Mouse (Mus musculus) neural tube, embryonic 11.5 days (tissue): ENCODE measurements at regions not wholly inside any gene's neighbourhood (a gene's known extent, or its start where the extent isn't known, plus 50 kb on each side); places are given as distances from the start of the nearest gene placed in this dataset.
A peak's percentile ranks its signal among the peaks of the same experiment; 100 is the strongest.
"Not testable (repeated sequence)": the region's sequence is repeated elsewhere in the genome, so short reads cannot be mapped to it uniquely, and the experiment has no call there.

Experiments used
- ATAC-seq: fragments of 200-750 bp; cut with Nextera tagmentation; 2 replicates; pipeline ENCODE4 v1.8.0; 2017; ENCODE audit warnings: moderate number of reproducible peaks, mild to moderate bottlenecking, moderate TSS enrichment, moderate library complexity; ENCODE audit not compliant: insufficient read depth, low FRiP score, low TSS enrichment
- DNase-seq: peaks from one replicate; pipeline ENCODE4 v3.0.0-alpha.2; 2015; ENCODE audit warnings: low spot score
- H3K27ac ChIP-seq: fragments of 300-500 bp; sonication (generic); 2 replicates; pipeline ENCODE4 v1.5.1; 2014; ENCODE audit warnings: low read depth, mild to moderate bottlenecking, low read length
- H3K27me3 ChIP-seq: fragments of 300-500 bp; sonication (generic); 2 replicates; pipeline ENCODE4 v1.6.1; 2014; ENCODE audit warnings: mild to moderate bottlenecking, low read length, mixed read lengths; ENCODE audit not compliant: control insufficient read depth, insufficient read depth
- H3K36me3 ChIP-seq: fragments of 300-500 bp; sonication (generic); 2 replicates; pipeline ENCODE4 v1.6.1; 2014; ENCODE audit warnings: mild to moderate bottlenecking, low read length, moderate library complexity, mixed read lengths; ENCODE audit not compliant: control insufficient read depth, insufficient read depth
- H3K4me1 ChIP-seq: fragments of 300-500 bp; sonication (generic); 2 replicates; pipeline ENCODE4 v1.6.1; 2014; ENCODE audit warnings: low read length, mixed read lengths; ENCODE audit not compliant: control insufficient read depth, insufficient read depth
- H3K4me2 ChIP-seq: fragments of 300-500 bp; sonication (generic); 2 replicates; pipeline ENCODE4 v1.6.1; 2014; ENCODE audit warnings: low read depth, mild to moderate bottlenecking, moderate library complexity
- H3K4me3 ChIP-seq: fragments of 300-500 bp; sonication (generic); 2 replicates; pipeline ENCODE4 v1.5.1; 2014; ENCODE audit warnings: low read depth, low read length
- H3K9ac ChIP-seq: fragments of 300-500 bp; sonication (generic); 2 replicates; pipeline ENCODE4 v1.6.1; 2014; ENCODE audit warnings: mild to moderate bottlenecking, low read length
- H3K9me3 ChIP-seq: fragments of 300-500 bp; sonication (generic); 2 replicates; pipeline ENCODE4 v1.6.1; 2016; ENCODE audit warnings: low read length; ENCODE audit not compliant: control insufficient read depth
- WGBS: fragments of 180-500 bp; shearing (Covaris S2); extraction: QIAGEN DNeasy Blood & Tissue Kit; methylation state at CpG from one replicate; pipeline ENCODE4 v1.1.7; 2014; 5-methylcytosine and 5-hydroxymethylcytosine counted together

DNA sequence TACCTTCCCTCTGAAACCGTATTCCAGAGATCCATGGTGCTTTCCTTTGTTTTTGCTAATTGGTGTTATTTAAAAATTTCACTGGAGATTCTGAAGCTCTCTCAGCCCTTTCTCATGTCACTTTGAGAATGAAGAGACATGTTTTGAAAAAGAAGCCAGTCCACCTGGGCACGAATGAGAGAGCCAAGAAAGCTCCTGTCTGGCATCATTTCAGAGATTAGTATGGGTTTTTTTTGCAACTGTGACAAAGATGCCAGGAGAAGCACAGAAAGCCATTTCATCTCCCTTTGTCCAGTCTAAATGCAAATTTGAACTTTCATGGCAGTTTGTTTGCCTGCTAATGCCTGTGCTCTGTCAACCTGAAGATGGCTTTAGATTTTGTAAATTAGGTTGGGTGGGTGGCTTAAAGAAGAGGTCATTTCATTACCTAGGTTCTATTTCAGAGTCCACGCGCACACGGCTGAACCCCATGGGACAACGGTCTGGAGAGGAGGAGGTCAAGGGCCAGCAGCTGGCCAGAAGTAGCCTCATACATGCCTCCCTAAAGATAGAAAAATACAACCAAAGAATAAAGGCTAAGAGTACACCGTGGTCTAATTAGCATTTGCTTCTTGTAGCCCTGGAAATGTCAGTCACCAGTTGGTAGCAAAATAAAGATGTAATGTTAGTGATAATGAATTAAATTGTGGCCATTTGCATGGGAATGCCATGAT, 600.5 kb upstream of the Got2 start:
- H3K36me3 ChIP-seq, result no peaks in the 10 kb centered on the region
- no peak for ATAC-seq
- peaks cover 3% of the 10 kb centered on the region; the same call in 1 of the 2 replicates for H3K4me1 ChIP-seq
- no peaks in the 10 kb centered on the region for H3K27me3 ChIP-seq
- DNase-seq, result no peak
- H3K27ac ChIP-seq, result no peak overlapping the region
- H3K9me3 ChIP-seq, result no peaks in the 10 kb centered on the region
- H3K9ac ChIP-seq, result no peak overlapping the region
- no peak overlapping the region for H3K4me3 ChIP-seq
- no peak overlapping the region for H3K4me2 ChIP-seq
- 62% methylated on average over 7 of the region's 7 CpGs for WGBS

DNA sequence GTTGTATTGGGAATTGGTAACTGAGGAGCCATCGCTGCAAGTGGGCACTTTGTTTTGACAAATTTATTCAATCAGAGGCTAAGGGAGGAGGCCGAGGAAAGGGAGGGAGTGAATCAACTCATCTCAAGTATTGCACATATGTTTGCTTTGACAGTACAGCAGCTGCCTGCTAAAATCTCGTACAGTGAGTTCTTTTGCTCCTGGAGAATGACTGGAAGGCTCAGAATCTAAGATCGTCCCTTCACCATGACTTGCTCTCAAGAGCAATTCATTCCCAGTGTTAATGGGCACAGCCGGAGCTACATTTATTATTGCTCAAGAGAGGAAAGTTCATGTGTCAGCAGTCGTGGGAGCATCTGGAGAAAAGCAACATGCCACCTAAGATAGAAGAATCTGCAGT, 567.6 kb upstream of the Got2 start:
- no peaks in the 10 kb centered on the region for H3K36me3 ChIP-seq
- H3K9ac ChIP-seq, result no peak overlapping the region
- no peak overlapping the region for H3K4me2 ChIP-seq
- no peaks in the 10 kb centered on the region for H3K27me3 ChIP-seq
- ATAC-seq (no peak), DNase-seq (peak; percentile 10)
- H3K4me3 ChIP-seq, result no peak overlapping the region
- no peaks in the 10 kb centered on the region for H3K9me3 ChIP-seq
- H3K27ac ChIP-seq, result no peak overlapping the region
- 47% methylated on average over 6 of the region's 6 CpGs for WGBS
- H3K4me1 ChIP-seq, result no peaks in the 10 kb centered on the region

DNA sequence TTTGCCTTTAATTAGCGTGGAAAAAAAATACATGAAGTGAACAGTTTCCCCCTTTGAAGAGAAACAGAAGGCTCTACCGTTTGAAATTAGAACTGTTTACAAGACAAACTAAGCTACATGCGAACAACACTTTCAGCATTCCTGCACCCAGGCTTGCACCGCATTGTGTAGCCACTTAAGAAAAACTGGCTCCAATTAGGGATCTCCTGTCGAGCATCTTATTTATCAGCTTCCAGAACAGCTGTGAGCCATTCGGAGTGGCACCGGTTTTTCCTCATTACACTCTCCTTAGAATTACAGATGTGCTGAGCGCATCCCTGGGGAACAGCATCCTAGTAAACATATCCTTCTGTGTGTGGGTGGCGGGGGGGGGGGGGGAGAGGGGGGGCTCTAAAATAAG, 567.0 kb upstream of the Got2 start:
- DNase-seq (peak; percentile 13), ATAC-seq (no peak)
- no peaks in the 10 kb centered on the region for H3K9me3 ChIP-seq
- 30% methylated on average over 9 of the region's 9 CpGs for WGBS
- H3K4me3 ChIP-seq, result no peak overlapping the region
- H3K36me3 ChIP-seq, result no peaks in the 10 kb centered on the region
- no peak overlapping the region for H3K27ac ChIP-seq
- H3K4me1 ChIP-seq, result no peaks in the 10 kb centered on the region
- no peaks in the 10 kb centered on the region for H3K27me3 ChIP-seq
- H3K9ac ChIP-seq, result no peak overlapping the region
- H3K4me2 ChIP-seq, result no peak overlapping the region

DNA sequence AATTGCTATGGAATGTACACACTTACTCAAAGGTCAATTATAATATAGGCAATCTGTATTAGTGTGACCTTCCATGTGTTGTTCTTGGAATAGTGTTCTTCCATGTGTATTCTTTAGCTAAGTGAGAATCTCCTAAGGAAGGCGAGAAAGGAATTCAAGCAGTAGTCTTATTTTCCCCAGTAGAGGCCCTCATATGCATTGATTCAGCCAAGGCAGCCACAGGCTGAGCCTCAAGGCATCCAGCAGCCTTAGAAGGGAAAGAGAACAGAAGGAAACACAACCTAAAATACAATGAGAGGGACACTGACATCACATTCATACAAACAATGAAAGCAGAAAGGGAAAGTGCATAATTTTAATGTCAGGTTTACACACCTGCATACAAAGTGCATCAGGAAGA, 541.4 kb upstream of the Got2 start:
- Histone ChIP-seq H3K27ac (no peak overlapping the region), H3K9me3 (no peaks in the 10 kb centered on the region), H3K36me3 (no peaks in the 10 kb centered on the region), H3K4me2 (no peak overlapping the region), H3K4me3 (no peak overlapping the region), H3K27me3 (no peaks in the 10 kb centered on the region), H3K4me1 (no peaks in the 10 kb centered on the region), H3K9ac (no peak overlapping the region)
- DNase-seq, result no peak
- WGBS, result 50% methylated on average over 1 of the region's 1 CpGs
- no peak for ATAC-seq

DNA sequence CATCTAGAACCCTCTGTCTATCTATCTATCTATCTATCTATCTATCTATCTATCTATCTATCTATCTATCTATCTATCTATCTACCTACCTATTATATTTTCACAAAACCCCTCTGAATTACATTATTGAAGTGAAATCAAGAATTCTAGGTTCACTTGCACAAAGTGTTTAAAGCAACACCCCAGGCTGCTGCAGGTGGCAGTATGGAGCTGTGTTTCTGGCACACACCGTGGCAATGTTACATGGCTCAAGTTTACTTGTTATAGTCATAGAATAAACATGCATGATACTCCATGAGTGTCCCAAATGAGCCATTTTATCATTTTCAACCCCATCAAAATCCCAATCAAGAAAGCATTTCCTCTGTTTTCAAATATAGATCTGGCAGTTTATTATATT, 538.6 kb upstream of the Got2 start:
- H3K27ac ChIP-seq, result no peak overlapping the region
- no peak overlapping the region for H3K4me2 ChIP-seq
- 68% methylated on average over 1 of the region's 1 CpGs for WGBS
- no peaks in the 10 kb centered on the region for H3K9me3 ChIP-seq
- H3K9ac ChIP-seq, result no peak overlapping the region
- H3K27me3 ChIP-seq, result no peaks in the 10 kb centered on the region
- no peaks in the 10 kb centered on the region for H3K4me1 ChIP-seq
- no peak overlapping the region for H3K4me3 ChIP-seq
- DNase-seq, result peak; percentile 13
- no peaks in the 10 kb centered on the region for H3K36me3 ChIP-seq
- no peak for ATAC-seq

DNA sequence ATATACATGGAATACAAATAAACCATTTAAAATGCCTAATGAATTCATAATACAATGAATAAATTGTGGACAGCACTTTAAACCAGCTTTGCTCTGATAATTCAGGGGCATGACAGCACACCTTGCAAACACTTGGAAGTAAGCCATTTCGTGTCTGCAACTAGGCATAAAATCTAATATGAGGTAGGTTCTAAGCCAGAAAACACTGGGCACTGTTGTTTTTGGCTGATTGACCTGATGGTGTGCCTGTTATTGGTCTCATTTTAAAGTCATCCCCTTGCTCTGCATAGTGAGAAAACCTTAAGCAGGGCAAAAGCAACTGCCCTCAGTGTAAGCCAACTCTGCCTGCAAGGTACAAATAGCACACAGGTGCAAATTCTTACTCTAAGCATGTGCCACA, 521.3 kb upstream of the Got2 start:
- no peaks in the 10 kb centered on the region for H3K4me1 ChIP-seq
- 76% methylated on average over 1 of the region's 1 CpGs for WGBS
- no peak for ATAC-seq
- no peak overlapping the region for H3K4me2 ChIP-seq
- H3K27me3 ChIP-seq, result no peaks in the 10 kb centered on the region
- no peak overlapping the region for H3K9ac ChIP-seq
- no peaks in the 10 kb centered on the region for H3K9me3 ChIP-seq
- no peak for DNase-seq
- H3K27ac ChIP-seq, result no peak overlapping the region
- H3K4me3 ChIP-seq, result no peak overlapping the region
- no peaks in the 10 kb centered on the region for H3K36me3 ChIP-seq

DNA sequence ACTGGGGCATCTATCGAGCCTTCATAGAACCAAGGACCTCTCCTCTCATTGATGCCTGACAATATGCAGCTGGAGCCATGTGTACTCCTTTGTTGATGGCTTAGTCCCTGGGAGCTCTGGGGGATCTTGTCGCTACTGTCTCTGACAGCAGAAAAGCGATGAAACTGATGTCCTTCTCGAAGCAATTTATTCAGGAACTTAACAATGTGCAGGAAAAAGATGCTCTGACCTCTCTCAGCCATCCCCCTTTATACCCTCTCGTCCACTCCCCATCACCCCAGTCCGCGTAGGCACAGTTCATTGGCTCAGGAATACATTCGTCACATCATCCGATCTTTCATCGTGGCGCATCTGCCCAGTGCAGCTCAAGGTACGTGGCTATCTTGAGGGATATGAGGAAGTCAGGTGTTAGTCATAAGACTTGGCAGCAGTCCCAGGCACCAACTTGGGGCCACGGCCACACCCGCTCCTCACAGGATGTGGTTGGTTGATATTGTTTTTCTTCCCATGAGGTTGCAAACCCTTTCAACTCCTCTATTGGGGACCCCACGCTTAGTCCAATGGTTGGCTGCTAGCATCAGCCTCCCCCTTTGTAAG, 516.3 kb upstream of the Got2 start:
- WGBS, result 90% methylated on average over 15 of the region's 15 CpGs
- DNase-seq (no peak), ATAC-seq (no peak)
- H3K4me1 ChIP-seq, result no peaks in the 10 kb centered on the region
- H3K4me3 ChIP-seq, result no peak overlapping the region
- no peaks in the 10 kb centered on the region for H3K36me3 ChIP-seq
- no peaks in the 10 kb centered on the region for H3K9me3 ChIP-seq
- H3K4me2 ChIP-seq, result no peak overlapping the region
- no peaks in the 10 kb centered on the region for H3K27me3 ChIP-seq
- H3K9ac ChIP-seq, result no peak overlapping the region
- no peak overlapping the region for H3K27ac ChIP-seq

DNA sequence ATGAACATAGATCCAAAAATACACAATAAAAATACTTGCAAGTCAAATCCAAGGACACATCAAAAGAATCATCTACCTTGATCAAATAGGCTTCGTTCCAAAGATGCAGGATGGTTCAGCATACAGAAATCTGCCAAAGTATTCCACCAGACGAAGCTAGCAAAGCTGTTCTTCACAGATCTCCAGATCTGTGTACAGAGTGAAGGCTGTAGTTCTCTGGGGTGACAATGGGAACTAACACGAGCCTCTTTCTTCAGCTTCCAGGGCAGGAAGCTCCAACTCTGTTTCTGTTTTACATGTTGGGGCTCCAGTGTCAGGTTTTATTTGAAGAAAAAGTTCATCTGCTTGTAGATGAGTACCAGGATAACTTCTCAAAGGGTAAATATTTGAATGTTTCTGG, 515.3 kb upstream of the Got2 start:
- no peaks in the 10 kb centered on the region for H3K4me1 ChIP-seq
- H3K9me3 ChIP-seq, result no peaks in the 10 kb centered on the region
- H3K27me3 ChIP-seq, result no peaks in the 10 kb centered on the region
- DNase-seq (no peak), ATAC-seq (no peak)
- 86% methylated on average over 3 of the region's 3 CpGs for WGBS
- H3K4me3 ChIP-seq, result no peak overlapping the region
- H3K27ac ChIP-seq, result no peak overlapping the region
- H3K36me3 ChIP-seq, result no peaks in the 10 kb centered on the region
- H3K4me2 ChIP-seq, result no peak overlapping the region
- no peak overlapping the region for H3K9ac ChIP-seq

DNA sequence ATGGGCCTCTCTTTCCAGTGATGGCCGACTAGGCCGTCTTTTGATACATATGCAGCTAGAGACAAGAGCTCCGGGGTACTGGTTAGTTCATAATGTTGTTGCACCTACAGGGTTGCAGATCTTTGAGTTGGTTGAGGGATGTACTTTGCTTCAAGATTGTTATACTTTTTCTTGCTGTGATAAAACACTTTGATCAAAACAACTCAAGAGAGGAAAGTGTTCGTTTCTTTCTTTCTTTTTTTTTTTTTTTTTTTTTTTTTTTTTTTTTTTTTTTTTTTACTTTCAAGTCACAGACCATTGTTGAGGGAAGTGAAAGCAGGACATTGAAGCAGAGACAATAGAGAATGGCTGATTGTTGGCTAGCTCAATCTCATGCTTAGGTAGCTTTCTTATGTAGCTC, 511.0 kb upstream of the Got2 start:
- not testable (repeated sequence) for H3K27ac ChIP-seq, DNase-seq, ATAC-seq, H3K27me3 ChIP-seq, H3K4me1 ChIP-seq, H3K4me2 ChIP-seq, H3K9ac ChIP-seq, H3K9me3 ChIP-seq, H3K36me3 ChIP-seq, H3K4me3 ChIP-seq
- WGBS, result 76% methylated on average over 4 of the region's 4 CpGs
